Comparison of ENCODE assay signal across 8 mouse cellular contexts in genomic region chr19:24735484-24736128, GRCm38 (mm10).
DNase-seq lines count a peak whose midpoint lies in the region; ATAC-seq and TF ChIP-seq lines count a peak whose summit lies in the region.

No protein-coding gene starts in this region.

- peak; percentile 50 for TF ChIP-seq CTCF in stomach, postnatal 0 days (IDR thresholded peaks at IDR 0.05; ENCODE audit: low read depth)

- intact Hi-C loops in left cerebral cortex, postnatal 10 days (cut with DNase I): no loop called here

- no peak overlapping the region for H3K4me2 ChIP-seq in neural tube, embryonic 14.5 days (ENCODE audit: low read depth, low read length)
- H3K4me2 ChIP-seq in stomach, postnatal 0 days (replicated peaks; ENCODE audit: low read depth): no peak overlapping the region

- H3K9ac ChIP-seq in neural tube, embryonic 14.5 days (replicated peaks; ENCODE audit: low read depth, low read length): no peak overlapping the region
- H3K9ac ChIP-seq in stomach, postnatal 0 days (ENCODE audit: low read length): no peak overlapping the region

- peak; percentile 88 for TF ChIP-seq EP300 in stomach, postnatal 0 days (optimal IDR thresholded peaks at IDR 0.05)

- DNase-seq in embryo, embryonic 10.5 days (ENCODE audit: low spot score): peak; percentile 14
- DNase-seq in embryo, embryonic 9.5 days (ENCODE audit: extremely low spot score): no peak
- DNase-seq in neural tube, embryonic 10.5 days (ENCODE audit: extremely low spot score, low spot score): no peak
- peak; percentile 67 for DNase-seq in kidney, postnatal 10 days
- DNase-seq in stomach, postnatal 0 days (ENCODE audit: low spot score): peak; percentile 15
- no peak for DNase-seq in right cerebral cortex, postnatal 25 days
- no peak for DNase-seq in left cerebral cortex, postnatal 10 days (ENCODE audit: extremely low spot score in 1 of 2, low spot score in 2 of 2)

- 33% methylated on average over 6 of the region's 6 CpGs for WGBS in neural tube, embryonic 14.5 days
- WGBS in stomach, postnatal 0 days: 33% methylated on average over 6 of the region's 6 CpGs

- no peaks in the 10 kb centered on the region for H3K4me1 ChIP-seq in neural tube, embryonic 14.5 days (ENCODE audit: control insufficient read depth, insufficient read depth, low read length)
- no peaks in the 10 kb centered on the region for H3K4me1 ChIP-seq in stomach, postnatal 0 days (replicated peaks; ENCODE audit: control insufficient read depth, insufficient read depth)

- ATAC-seq in neural tube, embryonic 14.5 days (ENCODE audit: low read depth): 0 out of 2 replicates have a peak, but pooled peaks have one; percentile 38
- ATAC-seq in stomach, postnatal 0 days (ENCODE audit: low FRiP score, low TSS enrichment): peak; percentile 40; the same call in 1 of the 2 replicates

- no peak overlapping the region for H3K27ac ChIP-seq in neural tube, embryonic 14.5 days (ENCODE audit: low read depth, low read length)
- H3K27ac ChIP-seq in stomach, postnatal 0 days (replicated peaks): peak overlapping the region; percentile 75

- no peaks in the 10 kb centered on the region for H3K9me3 ChIP-seq in neural tube, embryonic 14.5 days (ENCODE audit: control insufficient read depth, low read length)
- H3K9me3 ChIP-seq in stomach, postnatal 0 days (ENCODE audit: control insufficient read depth, low read length): no peaks in the 10 kb centered on the region

- no peaks in the 10 kb centered on the region for H3K36me3 ChIP-seq in neural tube, embryonic 14.5 days (ENCODE audit: control insufficient read depth, insufficient read depth, low read length)
- no peaks in the 10 kb centered on the region; the same call in 1 of the 2 replicates for H3K36me3 ChIP-seq in stomach, postnatal 0 days (ENCODE audit: control insufficient read depth, insufficient read depth, low read length)

- no peak overlapping the region for H3K4me3 ChIP-seq in neural tube, embryonic 14.5 days (ENCODE audit: low read depth, low read length)
- H3K4me3 ChIP-seq in stomach, postnatal 0 days (ENCODE audit: low read depth, low read length): no peak overlapping the region

- H3K27me3 ChIP-seq in neural tube, embryonic 14.5 days (ENCODE audit: control insufficient read depth, insufficient read depth, low read length): no peaks in the 10 kb centered on the region
- H3K27me3 ChIP-seq in stomach, postnatal 0 days (ENCODE audit: control insufficient read depth, insufficient read depth, low read length): no peaks in the 10 kb centered on the region

Comparison
In these comparisons a context has a peak if more than half of its experiments do, and no peak if none do; other contexts are left out.
1. DNase-seq: peak in embryo, embryonic 10.5 days (single experiment), kidney, postnatal 10 days (single experiment) and stomach, postnatal 0 days (single experiment); none in embryo, embryonic 9.5 days (single experiment), neural tube, embryonic 10.5 days (single experiment), right cerebral cortex, postnatal 25 days (single experiment) and left cerebral cortex, postnatal 10 days (0 of 2).